Mouse (Mus musculus) forebrain, embryonic 10.5 days (tissue): Measurements from ENCODE around the gene Sphk2. TPM values are rescaled to one million over a fixed set of nuclear protein-coding genes. Genes with fewer than 3 reads are reported as not detected.

ENCODE experiments used
- DNase-seq: peaks from one replicate; pipeline ENCODE4 v3.0.0-alpha.2; 2017; ENCODE audit warnings: low spot score; ENCODE audit errors: extremely low spot score
- H3K27ac ChIP-seq: fragments of 300-500 bp; sonication (generic); 2 replicates; pipeline ENCODE4 v1.5.1; 2016; ENCODE audit warnings: mild to moderate bottlenecking
- H3K27me3 ChIP-seq: fragments of 300-500 bp; sonication (generic); 2 replicates; pipeline ENCODE4 v1.6.1; 2016; ENCODE audit warnings: mild to moderate bottlenecking; ENCODE audit not compliant: poor library complexity, severe bottlenecking
- H3K36me3 ChIP-seq: fragments of 300-500 bp; sonication (generic); replicated peaks from 2 replicates; pipeline ENCODE4 v1.6.1; 2016; ENCODE audit warnings: mild to moderate bottlenecking, moderate library complexity
- H3K4me1 ChIP-seq: fragments of 300-500 bp; sonication (generic); 2 replicates; pipeline ENCODE4 v1.6.1; 2016
- H3K4me3 ChIP-seq: fragments of 300-500 bp; sonication (generic); 2 replicates; pipeline ENCODE4 v1.5.1; 2016; ENCODE audit warnings: mild to moderate bottlenecking, moderate library complexity
- H3K9me3 ChIP-seq: fragments of 300-500 bp; sonication (generic); 2 replicates; pipeline ENCODE4 v1.6.1; 2016; ENCODE audit warnings: mild to moderate bottlenecking, moderate library complexity
- WGBS: fragments of 180-500 bp; shearing (Covaris S2); methylation state at CpG from one replicate; pipeline ENCODE4 v1.1.7; 2016; 5-methylcytosine and 5-hydroxymethylcytosine counted together
- polyA plus RNA-seq: library from polyadenylated mRNA; unstranded; fragments of >200 nt; fragmentation: Nextera tagmentation; extraction: Ambion mirVana; gene quantifications from 2 replicates; pipeline ENCODE4 v1.2.1, GENCODE M21; 2016

The Sphk2 gene
- 34.0 and 36.6 TPM in 2 replicates for polyA plus RNA-seq

DNA sequence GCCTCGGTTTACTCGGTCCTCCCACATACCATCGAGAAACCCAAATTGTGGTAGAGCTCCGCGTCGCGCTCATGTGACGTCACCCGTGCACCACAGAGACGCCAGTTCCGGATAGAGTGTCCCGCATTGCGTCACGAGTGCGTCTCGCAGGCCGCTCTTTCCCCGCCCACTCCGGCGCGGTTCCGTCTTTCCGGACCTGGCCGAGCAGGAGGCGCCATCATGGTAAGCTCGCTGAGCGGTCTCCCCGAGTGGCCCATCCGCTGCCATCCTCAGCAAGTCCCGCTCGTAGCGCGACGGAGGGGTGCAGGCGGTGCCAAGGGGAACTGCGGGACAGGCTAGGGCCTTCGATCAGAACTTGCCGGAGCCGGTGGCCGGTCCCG, at the start of gene Sphk2:
TSS of gene Sphk2 (minus strand) at position 85 of the 380 bp plus-strand sequence.
- Histone ChIP-seq H3K27ac (peak within 1 kb of the TSS; percentile 98), H3K4me1 (peaks cover 64% of the 10 kb centered on the region), H3K9me3 (no peaks in the 10 kb centered on the region), H3K27me3 (no peaks in the 10 kb centered on the region), H3K36me3 (peaks cover 52% of the 10 kb centered on the region), H3K4me3 (peak within 1 kb of the TSS; percentile 96)
- under 1% methylated on average over 41 of the region's 41 CpGs for WGBS
- DNase-seq = peak; percentile 98

DNA sequence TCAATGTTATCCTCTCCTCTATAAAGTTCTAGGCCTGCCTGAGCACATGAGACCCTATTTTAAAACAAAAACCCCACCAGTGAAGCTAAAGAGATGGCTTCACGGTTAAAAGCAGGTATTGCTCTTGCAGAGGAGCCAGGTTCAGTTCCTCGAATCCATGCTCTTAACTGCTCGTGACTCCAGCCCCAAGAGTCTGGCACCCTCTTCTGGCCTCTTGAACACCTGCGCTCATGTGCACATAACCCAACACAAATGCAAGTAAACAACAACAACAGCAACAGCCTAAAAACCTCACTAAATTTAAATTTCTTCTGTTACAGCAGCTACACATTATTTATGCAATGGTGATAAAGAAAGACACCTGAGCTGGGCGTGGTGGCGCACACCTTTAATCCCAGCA, 49.7 kb upstream of the Sphk2 start:
- 89% methylated on average over 6 of the region's 6 CpGs for WGBS
- Histone ChIP-seq H3K27me3 (no peaks in the 10 kb centered on the region), H3K27ac (no peak overlapping the region), H3K36me3 (no peaks in the 10 kb centered on the region), H3K9me3 (no peaks in the 10 kb centered on the region), H3K4me1 (peaks cover 3% of the 10 kb centered on the region; the same call in 1 of the 2 replicates), H3K4me3 (no peak overlapping the region)
- no peak for DNase-seq

DNA sequence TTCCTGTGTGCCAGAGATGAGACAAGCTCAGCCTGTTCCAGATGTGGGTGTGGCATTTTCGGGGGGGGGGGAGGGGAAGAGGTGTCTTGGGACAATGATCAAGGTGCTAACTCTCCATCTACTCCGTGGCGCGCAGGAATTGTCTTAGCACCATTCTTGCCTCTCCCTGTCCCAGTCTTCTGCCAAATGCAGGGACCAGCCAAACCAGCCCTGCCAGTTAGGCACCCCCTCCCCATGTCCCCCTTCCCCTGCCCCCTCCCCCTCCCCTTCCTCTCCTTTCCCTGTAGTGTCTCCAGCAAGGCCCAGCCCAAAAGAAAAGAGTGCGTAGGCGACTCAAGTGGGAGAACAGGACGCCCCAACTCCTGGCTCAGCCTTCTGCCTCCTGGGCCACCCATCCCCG, 49.0 kb upstream of the Sphk2 start:
- Histone ChIP-seq H3K27me3 (no peaks in the 10 kb centered on the region), H3K4me3 (no peak overlapping the region), H3K9me3 (no peaks in the 10 kb centered on the region), H3K36me3 (no peaks in the 10 kb centered on the region), H3K27ac (no peak overlapping the region), H3K4me1 (peaks cover 3% of the 10 kb centered on the region; the same call in 1 of the 2 replicates)
- no peak for DNase-seq
- WGBS = 53% methylated on average over 8 of the region's 8 CpGs

DNA sequence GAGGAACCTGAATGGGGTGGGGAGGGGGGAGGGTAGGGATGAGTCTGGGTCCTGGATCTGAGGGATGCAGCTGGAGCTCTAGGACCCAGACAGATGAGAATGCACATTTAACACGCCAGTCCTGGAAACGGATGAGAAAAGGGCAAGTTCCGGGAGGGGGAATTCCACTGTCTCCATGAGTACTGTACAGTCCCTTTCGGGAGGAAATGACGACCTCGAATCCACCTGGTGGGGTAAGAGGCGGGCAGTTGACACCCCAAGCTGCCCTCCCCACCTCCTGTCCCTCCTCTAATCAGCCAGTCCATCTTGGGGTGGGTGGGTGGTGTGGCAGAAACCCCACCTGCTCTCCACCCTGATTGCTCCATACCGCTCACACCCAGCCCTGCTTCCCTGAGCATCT, 48.2 kb upstream of the Sphk2 start:
- 69% methylated on average over 8 of the region's 8 CpGs for WGBS
- Histone ChIP-seq H3K4me3 (no peak overlapping the region), H3K36me3 (no peaks in the 10 kb centered on the region), H3K4me1 (peaks cover 3% of the 10 kb centered on the region; the same call in 1 of the 2 replicates), H3K9me3 (no peaks in the 10 kb centered on the region), H3K27ac (no peak overlapping the region), H3K27me3 (peaks cover under 1% of the 10 kb centered on the region; the same call in 1 of the 2 replicates)
- DNase-seq = no peak

DNA sequence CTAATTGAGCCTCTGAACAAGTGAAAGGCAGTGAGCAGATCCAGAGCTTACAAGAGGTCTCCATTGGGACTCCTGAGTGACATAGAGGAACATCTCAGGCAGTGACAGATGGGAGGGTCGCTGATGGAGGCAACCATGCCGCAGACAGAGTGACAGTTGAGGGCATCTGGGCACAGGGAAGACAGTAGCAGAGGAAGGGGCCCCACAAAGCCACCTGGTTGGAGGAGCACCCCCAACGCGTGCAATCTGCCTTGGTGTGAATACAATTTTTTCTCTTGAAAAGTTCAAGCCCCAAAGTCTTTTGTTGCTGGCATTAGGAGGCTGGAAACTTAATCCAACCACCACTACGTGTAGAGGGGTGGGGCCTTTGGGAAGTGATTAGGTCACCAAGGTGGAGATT, 42.3 kb upstream of the Sphk2 start:
- H3K4me3 ChIP-seq = 0 out of 2 replicates have a peak overlapping the region, but pooled peaks have one; percentile 46
- H3K4me1 ChIP-seq = peaks cover 10% of the 10 kb centered on the region
- peaks cover 38% of the 10 kb centered on the region for H3K27me3 ChIP-seq
- H3K36me3 ChIP-seq = no peaks in the 10 kb centered on the region
- DNase-seq = no peak
- WGBS = 75% methylated on average over 5 of the region's 5 CpGs
- no peaks in the 10 kb centered on the region for H3K9me3 ChIP-seq
- no peak overlapping the region for H3K27ac ChIP-seq

DNA sequence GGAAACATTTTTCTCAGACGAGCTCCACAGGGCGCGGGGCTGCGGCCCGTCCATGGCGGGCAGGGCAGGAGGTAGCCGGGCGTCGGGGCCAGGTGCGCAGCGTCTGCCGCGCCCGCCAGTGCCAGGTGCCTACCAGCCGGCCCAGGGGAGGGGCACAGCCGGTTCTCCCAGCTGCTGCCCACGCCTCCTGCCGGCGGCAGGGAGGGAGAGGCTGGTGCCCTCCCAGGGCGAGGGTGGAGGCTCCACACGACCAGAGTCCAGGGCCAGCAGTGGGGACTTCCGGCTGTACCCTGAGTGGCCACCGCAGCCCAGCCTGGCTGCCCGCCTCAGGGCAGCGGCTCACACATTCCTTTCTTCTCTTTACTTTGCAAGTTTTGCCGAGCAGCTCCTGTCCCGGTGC, 41.6 kb upstream of the Sphk2 start:
- WGBS = 8% methylated on average over 17 of the region's 27 CpGs
- DNase-seq = no peak
- peaks cover 38% of the 10 kb centered on the region for H3K27me3 ChIP-seq
- no peaks in the 10 kb centered on the region for H3K36me3 ChIP-seq
- H3K9me3 ChIP-seq = no peaks in the 10 kb centered on the region
- peaks cover 10% of the 10 kb centered on the region for H3K4me1 ChIP-seq
- H3K27ac ChIP-seq = peak overlapping the region; percentile 56; the same call in 1 of the 2 replicates
- peak overlapping the region; percentile 46 for H3K4me3 ChIP-seq

DNA sequence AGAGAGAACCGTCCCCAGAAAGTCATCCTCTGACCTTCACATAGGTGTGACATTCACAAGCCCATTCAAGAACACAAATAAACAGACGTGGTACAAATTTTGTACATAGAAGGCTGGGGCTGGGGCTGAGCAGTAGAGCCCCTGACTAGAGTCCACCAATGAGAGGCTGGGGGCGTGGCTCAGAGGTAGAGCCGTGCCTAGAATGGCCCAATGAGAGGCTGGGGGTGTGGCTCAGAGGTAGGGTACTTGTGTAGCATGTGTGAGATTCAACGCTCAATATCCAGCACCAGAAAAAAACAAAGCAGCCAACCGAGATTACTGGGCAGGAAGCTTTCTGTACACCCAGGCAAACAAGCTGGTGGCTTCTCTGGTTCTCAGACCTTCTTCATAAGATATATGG, 37.9 kb upstream of the Sphk2 start:
- no peak for DNase-seq
- WGBS = 67% methylated on average over 6 of the region's 6 CpGs
- H3K36me3 ChIP-seq = no peaks in the 10 kb centered on the region
- H3K27me3 ChIP-seq = peaks cover 35% of the 10 kb centered on the region
- peaks cover 10% of the 10 kb centered on the region for H3K4me1 ChIP-seq
- no peak overlapping the region for H3K27ac ChIP-seq
- no peak overlapping the region for H3K4me3 ChIP-seq
- H3K9me3 ChIP-seq = no peaks in the 10 kb centered on the region

DNA sequence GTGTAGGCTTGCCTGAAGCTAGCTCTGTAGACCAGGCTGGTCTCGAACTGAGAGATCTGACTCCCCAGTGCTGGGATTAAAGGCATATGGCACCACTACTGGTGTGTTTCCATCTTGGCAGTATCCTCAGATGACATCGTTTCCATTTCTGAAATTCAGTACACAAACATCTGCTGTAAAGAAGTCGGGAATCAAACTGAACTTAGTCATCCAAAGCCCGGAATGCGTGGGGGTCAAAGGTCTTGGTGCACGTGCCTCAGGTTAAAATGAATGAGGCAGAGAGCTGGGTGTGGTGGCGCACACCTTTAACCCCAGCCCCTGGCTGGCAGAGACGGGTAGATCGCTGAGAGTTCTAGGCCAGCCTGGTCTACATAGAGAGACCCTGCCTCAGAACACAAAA, 32.4 kb upstream of the Sphk2 start:
- DNase-seq = no peak
- Histone ChIP-seq H3K4me1 (peaks cover 6% of the 10 kb centered on the region), H3K27ac (no peak overlapping the region), H3K4me3 (no peak overlapping the region), H3K9me3 (peaks cover 4% of the 10 kb centered on the region; the same call in 1 of the 2 replicates), H3K27me3 (no peaks in the 10 kb centered on the region; the same call in 1 of the 2 replicates), H3K36me3 (no peaks in the 10 kb centered on the region)
- 82% methylated on average over 9 of the region's 9 CpGs for WGBS

DNA sequence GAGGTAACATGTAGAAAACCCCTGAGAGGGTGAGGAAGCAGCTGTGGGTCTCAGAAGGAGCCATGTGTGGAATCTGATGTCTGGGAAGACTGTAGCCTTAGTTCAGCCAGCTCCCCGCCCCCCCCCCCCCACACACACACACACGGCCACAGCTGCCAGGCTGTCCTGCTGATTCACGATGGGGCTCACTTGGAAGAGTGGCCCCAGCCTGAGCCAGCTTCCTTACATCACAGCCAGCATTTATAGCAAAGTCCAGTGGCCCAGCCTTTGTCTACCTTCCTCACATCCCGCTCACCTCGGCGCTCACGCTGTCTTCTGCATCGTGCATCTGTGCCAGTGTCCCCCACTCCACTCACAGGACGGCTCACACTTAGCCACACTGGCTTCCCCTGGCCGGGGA, 31.6 kb upstream of the Sphk2 start:
- Histone ChIP-seq H3K27ac (no peak overlapping the region), H3K4me1 (peaks cover 6% of the 10 kb centered on the region), H3K27me3 (no peaks in the 10 kb centered on the region; the same call in 1 of the 2 replicates), H3K36me3 (no peaks in the 10 kb centered on the region), H3K4me3 (no peak overlapping the region), H3K9me3 (peaks cover 4% of the 10 kb centered on the region; the same call in 1 of the 2 replicates)
- WGBS = 63% methylated on average over 9 of the region's 10 CpGs
- no peak for DNase-seq

DNA sequence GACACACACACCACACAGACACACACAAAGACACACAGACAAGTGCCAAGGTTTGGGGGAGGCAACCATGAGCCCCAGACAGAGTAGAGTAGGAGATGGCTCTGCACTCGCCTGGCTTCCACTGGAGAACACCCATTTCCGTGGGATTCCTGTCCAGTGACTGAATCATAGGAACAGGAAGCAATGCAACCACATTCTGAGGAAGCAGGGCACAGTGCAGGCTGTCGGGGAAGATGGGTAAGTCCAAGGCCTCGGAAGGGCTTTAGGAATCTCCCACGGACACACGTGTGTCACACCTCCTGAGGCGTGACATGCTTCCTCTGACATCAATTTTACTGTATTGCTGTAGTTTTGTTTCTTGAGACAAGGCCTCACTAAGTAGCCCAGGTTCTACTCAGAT, 30.3 kb upstream of the Sphk2 start:
- no peak for DNase-seq
- Histone ChIP-seq H3K9me3 (peaks cover 4% of the 10 kb centered on the region; the same call in 1 of the 2 replicates), H3K4me1 (peaks cover 6% of the 10 kb centered on the region), H3K27ac (no peak overlapping the region), H3K4me3 (no peak overlapping the region), H3K27me3 (no peaks in the 10 kb centered on the region; the same call in 1 of the 2 replicates), H3K36me3 (no peaks in the 10 kb centered on the region)
- 80% methylated on average over 7 of the region's 7 CpGs for WGBS

DNA sequence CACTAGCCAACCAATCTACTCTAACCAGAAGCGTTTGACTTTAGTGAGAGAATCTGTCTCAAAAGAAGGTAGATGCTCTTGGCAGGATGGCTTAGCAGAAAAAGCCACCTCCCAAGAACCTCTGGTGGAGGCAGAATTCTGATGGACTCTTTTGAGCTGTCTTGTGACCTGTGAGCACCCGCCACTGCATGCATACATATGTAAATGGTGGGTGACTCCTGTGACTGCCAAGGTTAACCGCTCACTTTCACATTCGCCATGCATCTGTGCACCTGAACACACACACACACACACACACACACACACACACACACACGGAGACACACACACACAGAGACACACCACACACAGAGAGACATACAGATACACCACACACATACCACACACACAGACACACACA, 29.6 kb upstream of the Sphk2 start:
- 73% methylated on average over 5 of the region's 5 CpGs for WGBS
- Histone ChIP-seq H3K27me3 (peaks cover 3% of the 10 kb centered on the region; the same call in 1 of the 2 replicates), H3K36me3 (no peaks in the 10 kb centered on the region), H3K4me3 (no peak overlapping the region), H3K27ac (no peak overlapping the region), H3K4me1 (peaks cover 8% of the 10 kb centered on the region), H3K9me3 (peaks cover 4% of the 10 kb centered on the region; the same call in 1 of the 2 replicates)
- no peak for DNase-seq

DNA sequence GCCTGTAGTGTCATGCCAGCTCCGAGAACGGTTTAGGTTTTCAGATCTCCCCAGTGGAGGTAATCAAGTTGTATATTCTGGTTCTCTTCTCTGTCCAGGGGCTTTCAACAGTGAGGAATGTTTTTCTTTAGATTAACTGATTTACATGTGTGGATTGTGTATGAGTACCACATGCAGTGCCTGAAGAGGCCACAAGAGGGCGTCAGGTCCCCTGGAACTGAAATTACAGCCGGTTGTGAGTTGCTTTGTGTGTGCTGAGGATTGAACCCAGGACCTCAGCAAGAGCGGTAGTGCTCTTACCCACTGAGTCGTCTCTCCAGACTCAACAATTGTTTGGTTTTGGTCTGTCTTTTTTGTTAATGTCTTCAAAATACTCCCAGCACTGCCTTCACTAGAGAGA, 28.7 kb upstream of the Sphk2 start:
- WGBS = 65% methylated on average over 6 of the region's 6 CpGs

DNA sequence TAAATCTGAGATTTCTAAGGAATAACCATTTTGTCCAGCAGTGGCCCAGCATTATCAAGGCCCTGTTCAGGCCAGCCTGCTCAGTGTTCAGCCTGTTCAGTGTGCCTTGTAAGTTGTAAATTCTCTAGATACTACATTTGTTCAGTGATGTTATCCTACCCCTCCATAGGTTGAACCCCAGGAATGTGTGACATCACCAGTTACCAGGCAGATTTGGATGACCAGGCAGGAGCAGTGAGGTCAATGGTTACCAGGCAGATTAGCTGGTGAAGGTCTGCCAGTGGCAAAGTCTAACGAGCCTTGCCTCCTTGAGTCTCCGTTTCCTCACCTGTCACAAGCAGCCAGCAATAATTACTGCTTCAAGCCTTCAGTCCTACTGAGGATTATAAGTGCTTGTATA, 26.6 kb upstream of the Sphk2 start:
- DNase-seq = peak; percentile 57
- peaks cover 14% of the 10 kb centered on the region for H3K4me1 ChIP-seq

More for the DNA sequence above, 28.7 kb upstream of the Sphk2 start:
- Histone ChIP-seq H3K27ac (no peak overlapping the region), H3K4me3 (no peak overlapping the region), H3K27me3 (peaks cover 12% of the 10 kb centered on the region), H3K36me3 (no peaks in the 10 kb centered on the region), H3K4me1 (peaks cover 16% of the 10 kb centered on the region), H3K9me3 (peaks cover 4% of the 10 kb centered on the region; the same call in 1 of the 2 replicates)
- no peak for DNase-seq

More for the DNA sequence above, 26.6 kb upstream of the Sphk2 start:
- Histone ChIP-seq H3K27ac (no peak overlapping the region), H3K36me3 (no peaks in the 10 kb centered on the region), H3K9me3 (peaks cover 4% of the 10 kb centered on the region; the same call in 1 of the 2 replicates), H3K4me3 (no peak overlapping the region), H3K27me3 (peaks cover 21% of the 10 kb centered on the region)
- WGBS = 41% methylated on average over 2 of the region's 2 CpGs
